8 mouse cellular contexts compared by ENCODE assay signal in genomic region chr7:112823621-112824020, GRCm38 (mm10).
A peak's percentile ranks its signal among the peaks of the same experiment; 100 is the strongest.
DNase-seq lines count a peak whose midpoint lies in the region; ATAC-seq and TF ChIP-seq lines count a peak whose summit lies in the region.

No protein-coding gene starts in this region.

- H3K36me3 ChIP-seq in heart, embryonic 12.5 days: no peaks in the 10 kb centered on the region
- H3K36me3 ChIP-seq in kidney, embryonic 15.5 days: no peaks in the 10 kb centered on the region
- no peaks in the 10 kb centered on the region for H3K36me3 ChIP-seq in liver, embryonic 12.5 days
- no peaks in the 10 kb centered on the region for H3K36me3 ChIP-seq in myocyte (ENCODE audit: control insufficient read depth, insufficient read depth)

- ATAC-seq in frontal cortex, adult (ENCODE audit: low TSS enrichment): no peak
- peak; percentile 76 for ATAC-seq in heart, embryonic 12.5 days (ENCODE audit: insufficient number of reproducible peaks, low FRiP score)
- ATAC-seq in kidney, embryonic 15.5 days (replicated peaks; ENCODE audit: low FRiP score): peak; percentile 69
- peak; percentile 60; the same call in 1 of the 2 replicates for ATAC-seq in liver, embryonic 12.5 days

- peak overlapping the region; percentile 20 for H3K4me2 ChIP-seq in heart, embryonic 12.5 days
- H3K4me2 ChIP-seq in kidney, embryonic 15.5 days: peak overlapping the region; percentile 42
- peak overlapping the region; percentile 31 for H3K4me2 ChIP-seq in liver, embryonic 12.5 days
- peak overlapping the region; percentile 71 for H3K4me2 ChIP-seq in myocyte (ENCODE audit: low read depth)

- no peaks in the 10 kb centered on the region for H3K9me3 ChIP-seq in heart, embryonic 12.5 days (replicated peaks)
- H3K9me3 ChIP-seq in kidney, embryonic 15.5 days (replicated peaks): no peaks in the 10 kb centered on the region
- H3K9me3 ChIP-seq in liver, embryonic 12.5 days (replicated peaks): no peaks in the 10 kb centered on the region

- H3K27me3 ChIP-seq in heart, embryonic 12.5 days (replicated peaks): no peaks in the 10 kb centered on the region
- H3K27me3 ChIP-seq in kidney, embryonic 15.5 days: no peaks in the 10 kb centered on the region
- no peaks in the 10 kb centered on the region; the same call in 1 of the 2 replicates for H3K27me3 ChIP-seq in liver, embryonic 12.5 days (replicated peaks)
- H3K27me3 ChIP-seq in myocyte (ENCODE audit: control insufficient read depth, insufficient read depth, insufficient read length): no peaks in the 10 kb centered on the region

- H3K4me3 ChIP-seq in heart, embryonic 12.5 days: no peak overlapping the region
- no peak overlapping the region for H3K4me3 ChIP-seq in kidney, embryonic 15.5 days (replicated peaks)
- no peak overlapping the region for H3K4me3 ChIP-seq in liver, embryonic 12.5 days
- peak overlapping the region; percentile 3 for H3K4me3 ChIP-seq in myocyte

- WGBS in heart, embryonic 12.5 days: 9% methylated on average over 5 of the region's 5 CpGs
- WGBS in kidney, embryonic 15.5 days: 4% methylated on average over 5 of the region's 5 CpGs
- 4% methylated on average over 5 of the region's 5 CpGs for WGBS in liver, embryonic 12.5 days (ENCODE audit: insufficient replicate concordance)

- peaks cover 79% of the 10 kb centered on the region for H3K79me2 ChIP-seq in myocyte (ENCODE audit: control insufficient read depth, insufficient read depth)

- no peak overlapping the region for H3ac ChIP-seq in myocyte (ENCODE audit: control insufficient read depth, insufficient read length)

- no peak for TF ChIP-seq POLR2A in myocyte (IDR thresholded peaks at IDR 0.05; ENCODE audit: insufficient read length, low read depth)

- H3K9ac ChIP-seq in heart, embryonic 12.5 days: no peak overlapping the region
- no peak overlapping the region for H3K9ac ChIP-seq in kidney, embryonic 15.5 days
- no peak overlapping the region for H3K9ac ChIP-seq in liver, embryonic 12.5 days

- DNase-seq in frontal cortex, postnatal 10 days (ENCODE audit: low spot score in 2 of 2): peak; percentile 38 to 44
- DNase-seq in embryo, embryonic 10.5 days (ENCODE audit: low spot score): peak; percentile 90
- no peak for DNase-seq in thymus, postnatal 14 days

- peak overlapping the region; percentile 71 for H3K27ac ChIP-seq in heart, embryonic 12.5 days (ENCODE audit: poor library complexity, severe bottlenecking)
- H3K27ac ChIP-seq in kidney, embryonic 15.5 days: peak overlapping the region; percentile 78
- no peak overlapping the region for H3K27ac ChIP-seq in liver, embryonic 12.5 days

- peaks cover 90% of the 10 kb centered on the region for H3K4me1 ChIP-seq in heart, embryonic 12.5 days (replicated peaks)
- peaks cover 89% of the 10 kb centered on the region for H3K4me1 ChIP-seq in kidney, embryonic 15.5 days
- peaks cover 23% of the 10 kb centered on the region for H3K4me1 ChIP-seq in liver, embryonic 12.5 days

TF ChIP-seq in myocyte, 11 proteins besides CTCF, POLR2A, EP300 and RAD21:
- no peak for TF ChIP-seq E2F4 (IDR thresholded peaks at IDR 0.05; ENCODE audit: insufficient read depth)
- TF ChIP-seq USF1 (IDR thresholded peaks at IDR 0.05; ENCODE audit: low read depth): no peak
- no peak for TF ChIP-seq TCF3 (IDR thresholded peaks at IDR 0.05; ENCODE audit: insufficient read length, low read depth)
- TF ChIP-seq MYOG (IDR thresholded peaks at IDR 0.05; ENCODE audit: control insufficient read depth in 1 of 3, insufficient read depth in 1 of 3, insufficient read length in 2 of 3, low read depth in 2 of 3): no peak
- no peak for TF ChIP-seq POLR2AphosphoS2 (IDR thresholded peaks at IDR 0.05; ENCODE audit: insufficient read length, low read depth)
- TF ChIP-seq TCF12 (IDR thresholded peaks at IDR 0.05; ENCODE audit: insufficient read depth, poor library complexity, severe bottlenecking): no peak
- no peak for TF ChIP-seq REST (IDR thresholded peaks at IDR 0.05; ENCODE audit: insufficient read depth, insufficient read length)
- no peak for TF ChIP-seq MYOD1 (IDR thresholded peaks at IDR 0.05; ENCODE audit: control insufficient read depth in 1 of 3, insufficient read length in 2 of 3, low read depth in 2 of 3)
- TF ChIP-seq CEBPB (IDR thresholded peaks at IDR 0.05; ENCODE audit: insufficient read depth, poor library complexity, severe bottlenecking): no peak
- TF ChIP-seq MAX (IDR thresholded peaks at IDR 0.05; ENCODE audit: low read depth): no peak
- no peak for TF ChIP-seq SRF (IDR thresholded peaks at IDR 0.05; ENCODE audit: control insufficient read depth, insufficient read length, low read depth)

Comparison
In these comparisons a context has a peak if more than half of its experiments do, and no peak if none do; other contexts are left out.
1. H3K4me2 ChIP-seq: peak in every context shown above with its lines; median percentile 71 in myocyte; 42 in kidney, embryonic 15.5 days; 31 in liver, embryonic 12.5 days; 20 in heart, embryonic 12.5 days.